Mouse (Mus musculus): ENCODE measurements around the gene Spag7. TPM values are rescaled to one million over a fixed set of nuclear protein-coding genes. Genes with fewer than 3 reads are reported as not detected.

Spag7 gene
- polyA plus RNA-seq, 1 experiment from 2014 or later, result 181 TPM

DNA sequence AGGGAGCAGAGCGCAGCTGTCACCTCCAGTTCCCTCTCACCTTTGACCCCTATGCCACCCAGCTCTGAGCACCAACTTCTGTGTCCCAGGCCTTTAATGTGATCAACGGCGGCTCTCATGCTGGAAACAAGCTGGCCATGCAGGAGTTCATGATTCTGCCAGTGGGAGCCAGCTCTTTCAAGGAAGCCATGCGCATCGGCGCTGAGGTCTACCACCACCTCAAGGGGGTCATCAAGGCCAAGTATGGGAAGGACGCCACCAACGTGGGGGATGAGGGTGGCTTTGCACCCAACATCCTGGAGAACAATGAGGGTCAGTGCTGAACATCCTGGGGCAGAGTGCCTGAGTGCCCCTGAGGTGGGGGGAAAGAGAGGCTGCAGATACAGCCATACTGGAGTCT is 8.6 kb downstream of the Spag7 start:
- Histone ChIP-seq H3K36me3 (replicated peaks) (peaks cover 63% of the 10 kb centered on the region), H3K4me1 (peaks cover 37% of the 10 kb centered on the region), H3K27me3 (ENCODE audit: poor library complexity, severe bottlenecking) (no peaks in the 10 kb centered on the region), H3K27ac (no peak overlapping the region), H3K4me3 (no peak overlapping the region), H3K9me3 (no peaks in the 10 kb centered on the region)
- DNase-seq (ENCODE audit: extremely low spot score, low spot score), result no peak
- 93% methylated on average over 8 of the region's 8 CpGs for WGBS

DNA sequence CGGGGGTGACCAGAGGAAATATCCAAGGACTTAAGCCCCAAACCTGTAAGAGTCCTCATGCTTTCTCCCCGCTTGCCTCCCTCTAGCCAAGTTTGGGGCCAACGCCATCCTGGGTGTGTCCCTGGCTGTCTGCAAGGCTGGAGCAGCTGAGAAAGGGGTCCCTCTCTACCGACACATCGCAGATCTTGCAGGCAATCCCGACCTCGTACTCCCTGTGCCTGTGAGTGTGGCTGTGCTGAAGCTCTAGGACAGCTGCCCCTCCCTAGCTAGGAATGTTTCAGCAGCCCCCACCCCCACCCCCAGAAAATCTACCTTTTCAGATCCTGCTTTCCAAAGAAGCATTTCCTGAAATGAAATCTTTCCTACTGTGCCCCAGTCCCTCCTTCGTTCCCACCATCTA is 10.3 kb downstream of the Spag7 start:
- Histone ChIP-seq H3K9me3 (no peaks in the 10 kb centered on the region), H3K4me3 (no peak overlapping the region), H3K27ac (no peak overlapping the region), H3K36me3 (replicated peaks) (peaks cover 47% of the 10 kb centered on the region), H3K4me1 (peaks cover 44% of the 10 kb centered on the region), H3K27me3 (ENCODE audit: poor library complexity, severe bottlenecking) (no peaks in the 10 kb centered on the region)
- no peak for DNase-seq (ENCODE audit: extremely low spot score, low spot score)
- WGBS, result 87% methylated on average over 8 of the region's 8 CpGs

DNA sequence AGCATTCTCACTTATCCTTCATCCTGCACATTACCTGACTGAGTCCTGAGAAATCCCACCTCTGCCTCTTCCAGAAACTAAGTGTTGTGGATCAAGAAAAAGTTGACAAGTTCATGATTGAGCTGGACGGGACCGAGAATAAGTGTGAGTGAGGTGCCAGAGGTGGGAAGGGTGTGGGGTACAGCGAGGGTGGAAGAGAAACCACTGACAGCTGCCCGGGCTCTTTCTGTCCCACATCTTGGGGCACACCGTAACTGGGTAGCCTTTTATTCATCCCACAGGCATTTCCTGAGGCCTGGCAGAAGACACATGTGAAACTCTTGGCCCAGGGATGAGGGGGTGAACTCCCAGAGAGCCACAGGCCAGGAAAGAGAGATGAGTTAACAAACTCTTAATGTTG is 10.7 kb downstream of the Spag7 start:
- 91% methylated on average over 5 of the region's 5 CpGs for WGBS
- H3K4me3 ChIP-seq, result 0 out of 2 replicates have a peak overlapping the region, but pooled peaks have one; percentile 99
- no peak overlapping the region for H3K27ac ChIP-seq
- H3K27me3 ChIP-seq (ENCODE audit: poor library complexity, severe bottlenecking), result no peaks in the 10 kb centered on the region
- peaks cover 43% of the 10 kb centered on the region for H3K36me3 ChIP-seq (replicated peaks)
- H3K9me3 ChIP-seq, result no peaks in the 10 kb centered on the region
- DNase-seq (ENCODE audit: extremely low spot score, low spot score), result no peak
- peaks cover 44% of the 10 kb centered on the region for H3K4me1 ChIP-seq

DNA sequence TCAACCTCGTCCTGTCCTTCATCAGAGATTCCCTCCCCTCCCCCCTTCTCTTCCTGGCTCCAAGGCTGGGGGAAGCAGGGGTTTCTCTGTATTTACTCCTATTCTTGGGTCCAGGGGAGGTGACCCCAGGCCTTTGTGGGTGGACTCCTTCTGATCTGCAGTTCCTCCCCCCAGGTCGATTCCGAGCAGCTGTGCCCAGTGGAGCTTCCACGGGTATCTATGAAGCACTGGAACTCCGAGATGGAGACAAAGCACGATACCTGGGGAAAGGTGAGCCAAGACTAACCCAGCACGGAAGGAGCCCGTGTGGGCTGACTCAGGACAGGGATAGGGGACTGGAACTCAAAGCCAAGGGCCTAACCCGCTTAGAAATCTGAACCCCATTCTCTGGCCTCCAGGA is 11.2 kb downstream of the Spag7 start:
- no peak for DNase-seq (ENCODE audit: extremely low spot score, low spot score)
- no peaks in the 10 kb centered on the region for H3K27me3 ChIP-seq (ENCODE audit: poor library complexity, severe bottlenecking)
- H3K4me1 ChIP-seq, result peaks cover 46% of the 10 kb centered on the region
- peak overlapping the region; percentile 99 for H3K27ac ChIP-seq
- H3K4me3 ChIP-seq, result peak overlapping the region; percentile 99
- peaks cover 40% of the 10 kb centered on the region for H3K36me3 ChIP-seq (replicated peaks)
- 54% methylated on average over 9 of the region's 9 CpGs for WGBS
- H3K9me3 ChIP-seq, result no peaks in the 10 kb centered on the region

DNA sequence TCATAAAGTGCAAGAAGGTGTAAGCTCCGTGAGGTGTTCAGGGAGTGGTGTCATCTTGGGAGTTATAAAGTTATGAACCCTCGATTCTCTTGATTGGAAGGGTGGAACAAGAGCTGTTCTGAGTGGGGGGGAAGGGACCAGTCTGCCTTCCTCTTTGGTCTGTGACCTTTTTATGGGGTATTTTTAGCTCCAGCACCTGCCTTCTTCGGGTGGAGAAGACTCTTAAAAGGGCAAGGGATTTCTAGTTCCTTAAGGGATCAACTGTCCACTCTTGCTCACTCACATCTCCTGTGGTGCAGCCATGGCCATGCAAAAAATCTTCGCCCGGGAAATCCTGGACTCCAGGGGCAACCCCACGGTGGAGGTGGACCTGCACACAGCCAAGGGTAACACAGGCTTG is 11.6 kb downstream of the Spag7 start:
- no peak for DNase-seq (ENCODE audit: extremely low spot score, low spot score)
- WGBS, result 54% methylated on average over 6 of the region's 6 CpGs
- peaks cover 49% of the 10 kb centered on the region for H3K4me1 ChIP-seq
- H3K9me3 ChIP-seq, result no peaks in the 10 kb centered on the region
- H3K27me3 ChIP-seq (ENCODE audit: poor library complexity, severe bottlenecking), result no peaks in the 10 kb centered on the region
- peak overlapping the region; percentile 99 for H3K27ac ChIP-seq
- H3K4me3 ChIP-seq, result peak overlapping the region; percentile 99
- peaks cover 40% of the 10 kb centered on the region for H3K36me3 ChIP-seq (replicated peaks)

DNA sequence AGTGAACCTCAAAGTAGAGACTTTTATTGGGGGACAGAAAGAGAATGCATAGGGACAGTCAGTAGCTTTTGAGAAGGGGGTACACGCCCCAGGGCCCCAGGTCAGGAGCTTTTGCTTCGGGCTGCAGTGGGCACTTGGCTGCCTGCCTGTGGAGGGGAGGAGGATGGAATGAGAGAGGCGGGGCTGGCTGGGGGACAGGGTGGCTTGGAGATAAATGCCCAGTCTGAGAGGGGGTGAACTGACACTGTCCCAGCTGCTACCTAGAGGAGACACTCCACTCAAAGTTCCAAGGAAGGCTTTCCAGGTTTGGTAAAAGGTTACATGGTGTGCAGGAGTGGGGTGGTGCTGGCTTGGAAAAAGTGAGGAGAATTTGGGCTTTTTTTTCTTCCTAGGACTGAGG is 12.3 kb downstream of the Spag7 start, which contains the start of gene Eno3:
Gene Eno3 (plus strand): TSS at position 239 of the 400 bp plus-strand sequence.
- Histone ChIP-seq H3K27ac (peak within 1 kb of the TSS; percentile 99), H3K9me3 (no peaks in the 10 kb centered on the region), H3K36me3 (replicated peaks) (peaks cover 40% of the 10 kb centered on the region), H3K4me3 (peak within 1 kb of the TSS; percentile 99), H3K4me1 (peaks cover 55% of the 10 kb centered on the region), H3K27me3 (ENCODE audit: poor library complexity, severe bottlenecking) (no peaks in the 10 kb centered on the region)
- WGBS, result 6% methylated on average over 3 of the region's 3 CpGs
- peak; percentile 51 for DNase-seq (ENCODE audit: extremely low spot score, low spot score)

DNA sequence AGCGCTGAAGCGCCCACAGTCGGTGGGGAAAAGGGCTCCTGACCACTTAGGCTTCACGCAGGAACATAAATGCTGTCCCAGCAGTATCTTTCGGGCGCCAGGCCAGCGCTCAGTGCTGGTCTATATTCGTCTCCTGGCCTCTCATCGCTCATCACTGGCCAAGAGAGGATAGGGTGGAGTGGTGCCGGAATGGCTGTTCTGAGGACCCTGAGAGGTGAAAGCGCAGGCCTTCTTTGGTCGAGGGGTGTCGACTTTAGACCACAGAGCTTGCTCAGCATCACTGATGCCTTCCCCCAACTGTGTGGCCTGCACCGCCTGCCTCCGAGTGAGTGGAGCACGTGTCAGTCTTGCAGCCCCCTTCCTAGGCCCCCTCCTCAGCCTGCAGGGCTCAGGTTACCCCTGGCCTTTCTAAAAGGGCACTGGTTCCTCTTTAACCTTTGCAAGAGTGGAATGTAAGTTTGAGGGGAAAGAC is 12.7 kb downstream of the Spag7 start:
- WGBS, result 2% methylated on average over 16 of the region's 16 CpGs
- Histone ChIP-seq H3K4me1 (peaks cover 60% of the 10 kb centered on the region), H3K27me3 (ENCODE audit: poor library complexity, severe bottlenecking) (no peaks in the 10 kb centered on the region), H3K4me3 (peak overlapping the region; percentile 99), H3K27ac (peak overlapping the region; percentile 99), H3K36me3 (replicated peaks) (peaks cover 40% of the 10 kb centered on the region), H3K9me3 (no peaks in the 10 kb centered on the region)
- DNase-seq (ENCODE audit: extremely low spot score, low spot score), result peak; percentile 60

DNA sequence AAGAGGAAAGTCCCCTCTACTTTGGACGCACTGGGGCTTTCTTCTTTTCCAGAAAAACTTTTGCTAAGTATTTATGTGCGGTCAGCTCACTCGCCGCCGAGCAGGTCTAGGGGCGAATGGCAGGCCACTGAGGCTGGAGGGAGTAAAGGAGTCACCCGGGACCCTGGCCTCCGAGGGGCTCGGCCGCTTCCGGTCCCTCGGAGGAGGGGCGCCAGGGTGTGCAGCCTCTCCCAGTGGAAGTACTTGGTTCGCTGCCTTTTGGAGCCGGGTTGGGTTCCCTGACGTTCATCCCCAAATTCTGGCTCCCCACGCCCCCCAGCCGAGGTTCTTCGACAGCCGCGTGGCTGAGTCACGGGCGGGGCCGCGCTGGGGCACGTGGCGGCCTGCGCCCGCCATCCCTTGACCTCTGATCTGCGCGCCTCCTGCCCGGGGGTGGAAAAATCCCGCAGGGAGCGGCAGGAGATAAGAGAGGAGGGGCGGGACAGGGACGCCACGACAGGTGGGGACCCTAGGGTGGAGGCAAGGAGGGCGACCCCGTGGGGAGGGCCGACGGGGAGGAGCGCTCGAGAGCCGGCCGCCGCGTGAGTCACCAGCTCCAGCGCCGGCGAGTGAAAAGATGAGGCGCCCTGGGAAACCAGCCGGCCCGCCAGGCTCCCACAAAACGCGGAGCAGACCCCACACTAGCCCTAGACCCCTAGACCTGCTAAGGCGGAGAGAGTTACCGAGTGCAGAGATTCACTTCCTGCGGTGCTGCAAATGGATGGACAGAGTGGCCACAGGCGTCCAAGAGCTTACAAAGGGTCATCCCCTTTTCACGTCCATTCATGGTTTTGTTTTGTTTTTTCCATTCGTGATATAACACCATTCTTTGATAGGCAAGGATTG is 13.4 kb downstream of the Spag7 start:
- H3K4me1 ChIP-seq, result peaks cover 67% of the 10 kb centered on the region
- H3K4me3 ChIP-seq, result peak overlapping the region; percentile 99
- WGBS, result under 1% methylated on average over 61 of the region's 61 CpGs

DNA sequence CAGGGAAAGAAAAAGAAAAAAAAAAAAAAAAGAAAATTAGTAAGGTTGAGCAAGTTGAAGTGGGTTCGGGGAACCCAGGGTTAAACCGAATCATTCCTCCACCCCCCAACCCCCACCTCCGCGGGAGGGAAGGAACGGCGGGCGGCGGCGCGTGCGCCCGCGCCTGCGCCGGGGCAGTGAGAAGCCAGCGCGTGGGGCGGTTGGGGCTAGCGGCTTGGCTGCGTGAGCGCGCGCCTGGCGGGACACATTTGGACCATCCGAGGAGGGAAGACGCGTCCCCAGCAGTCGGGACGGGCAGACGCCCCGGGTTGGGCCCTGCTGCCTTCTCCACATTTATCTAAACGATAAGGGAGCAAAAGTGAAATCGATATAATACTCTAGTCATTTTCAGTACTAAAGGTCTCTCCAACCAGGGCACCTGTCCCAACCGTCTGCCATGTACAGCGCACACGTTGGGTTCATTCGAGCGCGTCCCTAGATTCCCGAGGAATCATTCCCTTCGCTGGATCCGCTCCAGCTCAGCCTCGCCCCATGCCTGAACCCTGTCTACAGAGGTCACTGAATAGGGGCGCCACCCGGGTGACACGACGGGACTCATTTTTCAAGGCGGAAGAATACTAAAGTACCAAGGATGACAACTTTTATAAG is 14.2 kb downstream of the Spag7 start:
- 0% methylated on average over 48 of the region's 48 CpGs for WGBS
- no peaks in the 10 kb centered on the region for H3K27me3 ChIP-seq (ENCODE audit: poor library complexity, severe bottlenecking)
- H3K4me3 ChIP-seq, result peak overlapping the region; percentile 99
- peaks cover 71% of the 10 kb centered on the region for H3K4me1 ChIP-seq
- no peaks in the 10 kb centered on the region for H3K9me3 ChIP-seq
- peak overlapping the region; percentile 99 for H3K27ac ChIP-seq
- H3K36me3 ChIP-seq (replicated peaks), result peaks cover 40% of the 10 kb centered on the region
- peak; percentile 81 for DNase-seq (ENCODE audit: extremely low spot score, low spot score)

More for the DNA sequence above, 13.4 kb downstream of the Spag7 start:
- H3K27me3 ChIP-seq (ENCODE audit: poor library complexity, severe bottlenecking), result no peaks in the 10 kb centered on the region
- peak; percentile 69 for DNase-seq (ENCODE audit: extremely low spot score, low spot score)
- H3K9me3 ChIP-seq, result no peaks in the 10 kb centered on the region
- peak overlapping the region; percentile 99 for H3K27ac ChIP-seq
- peaks cover 40% of the 10 kb centered on the region for H3K36me3 ChIP-seq (replicated peaks)

DNA sequence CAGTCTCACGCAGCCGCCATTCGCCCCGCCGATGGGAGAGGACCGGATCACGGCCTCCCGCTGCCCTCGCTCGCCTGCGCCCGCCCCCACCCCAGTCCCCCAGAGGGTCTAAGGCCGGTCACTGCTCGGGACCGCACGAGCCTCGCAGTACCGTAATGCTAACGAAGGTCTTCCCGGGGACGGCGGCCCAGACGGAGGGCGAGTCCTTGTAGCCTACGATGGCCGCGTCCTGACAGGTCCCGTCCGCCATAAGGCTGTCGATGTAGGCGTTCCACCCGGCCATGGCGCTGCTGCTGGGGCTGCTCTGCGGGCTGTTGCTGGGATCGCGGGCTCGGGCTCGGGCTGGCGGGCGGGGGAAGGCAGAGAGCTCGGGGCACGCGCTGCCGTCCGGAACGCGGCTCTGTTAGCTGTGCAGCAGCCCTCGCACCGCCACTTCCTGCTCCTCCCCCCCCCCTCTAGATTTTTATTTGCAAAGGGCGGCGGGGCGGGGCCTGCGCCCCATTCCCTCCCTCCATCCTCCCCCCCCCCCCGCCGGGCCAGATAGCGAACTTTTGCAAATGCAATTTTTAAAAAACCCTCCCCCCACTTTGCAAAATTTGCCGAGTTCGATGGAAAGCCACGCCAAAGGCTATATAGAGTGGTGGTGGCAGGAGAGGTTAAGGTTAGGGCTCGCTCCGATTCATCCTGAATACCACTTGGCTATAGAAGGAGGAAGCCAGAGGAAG is 14.9 kb downstream of the Spag7 start, which contains the start of gene Pfn1:
Gene Pfn1 (minus strand): TSS at position 447 of the 725 bp plus-strand sequence.
- DNase-seq (ENCODE audit: extremely low spot score, low spot score), result peak; percentile 80
- H3K27ac ChIP-seq, result peak within 1 kb of the TSS; percentile 99
- peaks cover 75% of the 10 kb centered on the region for H3K4me1 ChIP-seq
- under 1% methylated on average over 61 of the region's 61 CpGs for WGBS
- no peaks in the 10 kb centered on the region for H3K9me3 ChIP-seq
- peaks cover 41% of the 10 kb centered on the region for H3K36me3 ChIP-seq (replicated peaks)
- H3K27me3 ChIP-seq (ENCODE audit: poor library complexity, severe bottlenecking), result no peaks in the 10 kb centered on the region
- peak within 1 kb of the TSS; percentile 99 for H3K4me3 ChIP-seq

DNA sequence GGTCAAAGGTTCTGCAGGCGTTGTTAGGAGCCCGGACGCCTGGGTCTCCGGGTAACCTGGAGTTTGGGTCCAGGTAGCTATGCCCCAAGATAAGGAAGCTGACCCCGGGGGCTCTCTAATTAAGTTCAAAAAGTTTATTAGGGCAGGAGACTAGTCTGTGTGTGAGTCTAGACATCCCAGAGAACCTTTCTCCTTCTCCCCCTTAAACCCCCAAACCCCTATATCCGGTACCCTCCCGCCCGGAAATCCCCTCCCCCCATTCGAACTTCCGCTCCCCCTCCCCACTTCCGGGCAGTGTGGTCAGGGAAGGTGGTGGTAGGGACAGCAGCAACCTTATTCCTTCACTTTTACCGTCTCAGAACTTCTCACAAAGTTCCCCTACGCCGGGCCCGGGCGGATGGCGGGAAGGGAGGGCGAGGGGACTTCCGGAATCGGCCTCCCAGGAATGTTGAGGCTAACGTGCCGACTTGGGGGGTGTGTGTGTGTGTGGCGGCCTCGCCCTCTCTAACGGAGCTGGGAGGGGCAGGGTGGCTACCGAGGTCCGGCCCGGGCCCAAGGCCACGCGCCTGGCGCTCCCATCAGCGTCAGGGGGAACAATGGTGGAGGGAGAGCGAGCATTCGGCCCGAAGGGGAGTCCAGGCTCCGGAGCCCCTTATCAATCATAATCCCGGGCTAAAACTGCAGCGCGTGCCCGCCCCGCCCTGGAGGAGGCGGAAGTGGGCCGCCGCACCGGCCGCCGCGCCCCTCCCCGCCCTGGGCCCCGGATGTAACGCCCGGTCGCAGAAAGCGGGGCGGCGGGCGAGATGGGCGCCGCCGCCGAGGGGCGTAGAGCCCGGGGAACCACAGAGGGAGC is 15.6 kb downstream of the Spag7 start:
- Histone ChIP-seq H3K36me3 (replicated peaks) (peaks cover 47% of the 10 kb centered on the region), H3K27ac (peak overlapping the region; percentile 99), H3K27me3 (ENCODE audit: poor library complexity, severe bottlenecking) (no peaks in the 10 kb centered on the region), H3K4me1 (peaks cover 79% of the 10 kb centered on the region), H3K4me3 (peak overlapping the region; percentile 99), H3K9me3 (no peaks in the 10 kb centered on the region)
- peak; percentile 82 for DNase-seq (ENCODE audit: extremely low spot score, low spot score)
- WGBS, result under 1% methylated on average over 62 of the region's 63 CpGs

All from forebrain, embryonic 10.5 days (tissue).